Mouse (Mus musculus) layer of hippocampus, adult 9-11 months (tissue): ENCODE results near the gene Fam69b.
"Not testable (repeated sequence)": the region's sequence is repeated elsewhere in the genome, so short reads cannot be mapped to it uniquely, and the experiment has no call there.

Experiments
- DNase-seq: peaks from one replicate; pipeline ENCODE4 v3.0.0; 2022

Fam69b gene

GRCm38 (mm10) chr2:26663551-26663950 lies 35.3 kb downstream of the Fam69b start:
- not testable (repeated sequence) for DNase-seq

GRCm38 (mm10) chr2:26668746-26669145 lies 40.5 kb downstream of the Fam69b start:
- DNase-seq: no peak

GRCm38 (mm10) chr2:26671182-26671581 lies 42.9 kb downstream of the Fam69b start, which contains the start of gene Lcn4:
TSS of gene Lcn4 (minus strand) at chr2:26671282.
- DNase-seq: no peak
